Mouse (Mus musculus) MEL-GATA-1-ER (cell line): Measurements from ENCODE around the gene Gm9999.
A peak's percentile ranks its signal among the peaks of the same experiment; 100 is the strongest.
"Not testable (repeated sequence)": the region's sequence is repeated elsewhere in the genome, so short reads cannot be mapped to it uniquely, and the experiment has no call there.

ENCODE experiments used
- DNase-seq: peaks from one replicate; pipeline ENCODE4 v3.0.0-alpha.2; 2012; ENCODE audit warnings: low read depth; ENCODE audit errors: extremely low read depth

Gene Gm9999

DNA sequence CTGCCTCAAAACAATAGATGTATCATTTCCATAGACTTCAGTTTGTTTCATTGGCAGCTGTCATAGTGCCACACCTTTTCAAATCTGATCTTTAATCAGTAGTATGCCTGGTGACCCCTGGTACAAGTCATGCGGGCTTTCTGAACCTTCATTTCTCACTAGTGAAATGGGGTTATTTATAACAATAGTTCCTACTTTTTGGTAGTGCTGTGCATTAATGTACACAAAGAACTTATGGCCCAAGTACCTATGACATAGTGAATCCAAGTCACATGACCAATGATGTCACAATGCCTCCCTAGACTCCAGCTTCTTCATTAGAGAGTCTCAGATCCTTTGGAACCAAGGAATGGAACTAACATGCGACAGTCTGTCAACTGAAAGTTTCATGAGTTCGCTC is at the start of gene Gm9999:
Gene Gm9999 (plus strand): TSS at position 301 of the 400 bp plus-strand sequence.
- no peak for DNase-seq

DNA sequence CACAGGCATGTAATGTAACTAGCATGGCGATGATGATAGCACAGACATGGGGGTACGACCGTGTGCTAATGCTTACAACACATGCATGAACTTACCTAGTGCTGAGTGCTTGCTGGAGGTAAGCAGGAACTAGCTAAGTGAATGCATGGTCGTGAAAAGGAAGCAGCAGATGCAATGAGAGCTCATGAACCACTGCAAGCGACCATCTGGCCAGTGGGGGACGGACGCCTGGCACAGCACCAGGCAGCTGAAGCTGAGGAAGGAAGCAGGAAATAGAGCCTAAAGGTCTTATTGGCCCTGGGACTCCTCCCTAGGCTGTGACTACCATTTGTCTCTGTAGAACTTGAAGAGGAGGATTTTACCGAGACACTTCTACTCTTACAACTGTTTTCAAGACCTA is 48.6 kb upstream of the Gm9999 start:
- DNase-seq: no peak

GRCm38 (mm10) chr7:46935847-46936246 is 47.5 kb upstream of the Gm9999 start:
- DNase-seq: no peak

GRCm38 (mm10) chr7:46957831-46958691 is 25.3 kb upstream of the Gm9999 start, which contains the start of gene Uevld:
Gene Uevld (minus strand): TSS chr7:46958527.
- peak; percentile 77 for DNase-seq

- DNase-seq: no peak
Measured at GRCm38 (mm10) chr7:46958853-46959252, 24.5 kb upstream of the Gm9999 start.

DNA sequence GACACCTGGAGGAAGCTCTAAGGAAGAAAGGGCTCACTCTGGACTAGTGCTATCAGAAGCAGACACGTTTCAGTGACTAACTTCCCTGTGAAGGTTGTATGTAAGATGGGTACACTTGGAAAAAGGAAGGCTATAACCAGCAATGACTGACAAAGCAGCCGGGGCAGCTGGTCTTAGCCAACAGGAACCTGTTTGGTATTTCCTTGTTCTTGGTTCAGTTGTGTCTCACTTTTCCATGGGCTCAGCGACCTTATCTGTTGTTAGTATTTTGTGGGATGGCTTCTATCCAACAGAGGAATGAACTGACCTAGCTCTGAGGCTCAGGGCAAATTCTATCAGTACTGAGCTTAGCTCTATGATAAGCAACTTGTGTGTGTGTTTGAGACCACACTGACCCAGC is 22.4 kb upstream of the Gm9999 start:
- DNase-seq: peak; percentile 22

DNA sequence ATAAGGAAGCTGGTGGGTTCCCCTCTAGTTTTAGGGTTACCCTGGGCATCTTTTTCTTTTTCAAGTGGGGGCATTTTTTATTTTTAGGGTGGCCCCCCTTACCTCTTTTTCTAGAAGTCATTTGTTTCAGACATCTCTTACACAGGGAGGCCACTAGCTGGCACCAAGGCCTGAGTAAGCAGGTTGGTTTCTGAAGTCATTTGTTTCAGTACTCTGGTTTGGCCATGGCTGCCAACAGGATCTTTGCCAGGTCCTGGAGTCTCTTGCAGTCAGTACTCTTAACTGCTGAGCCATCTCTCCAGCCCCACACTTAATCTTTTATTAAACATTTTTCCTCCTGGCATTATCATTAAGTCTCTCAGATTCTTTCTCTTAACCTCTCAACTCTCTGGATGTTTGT is 21.2 kb upstream of the Gm9999 start:
- no peak for DNase-seq

GRCm38 (mm10) chr7:46962806-46963618 is 20.4 kb upstream of the Gm9999 start:
- peak; percentile 56 for DNase-seq

GRCm38 (mm10) chr7:46964070-46964469 is 19.3 kb upstream of the Gm9999 start:
- no peak for DNase-seq

DNA sequence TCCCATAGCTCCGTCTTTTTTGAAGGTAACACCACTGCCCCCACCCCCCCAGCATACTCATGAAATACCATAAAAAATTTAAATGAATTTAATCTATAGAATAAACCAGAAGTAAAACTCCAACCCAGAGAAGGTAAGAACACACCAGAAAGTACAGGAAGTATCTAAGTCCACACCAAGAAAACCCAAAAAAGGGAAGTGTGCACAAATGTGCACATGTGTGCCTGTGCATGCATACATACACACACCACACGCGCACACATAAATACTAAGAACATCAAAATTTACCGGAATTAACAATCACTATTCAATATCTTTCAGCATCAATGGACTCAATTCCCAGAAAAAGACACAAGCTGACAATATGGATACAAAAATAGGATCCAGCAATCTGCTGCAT is 13.5 kb upstream of the Gm9999 start:
- no peak for DNase-seq

GRCm38 (mm10) chr7:46974648-46975047 is 8.7 kb upstream of the Gm9999 start:
- no peak for DNase-seq

- no peak for DNase-seq
Measured at GRCm38 (mm10) chr7:46975456-46975855, 7.9 kb upstream of the Gm9999 start.

DNA sequence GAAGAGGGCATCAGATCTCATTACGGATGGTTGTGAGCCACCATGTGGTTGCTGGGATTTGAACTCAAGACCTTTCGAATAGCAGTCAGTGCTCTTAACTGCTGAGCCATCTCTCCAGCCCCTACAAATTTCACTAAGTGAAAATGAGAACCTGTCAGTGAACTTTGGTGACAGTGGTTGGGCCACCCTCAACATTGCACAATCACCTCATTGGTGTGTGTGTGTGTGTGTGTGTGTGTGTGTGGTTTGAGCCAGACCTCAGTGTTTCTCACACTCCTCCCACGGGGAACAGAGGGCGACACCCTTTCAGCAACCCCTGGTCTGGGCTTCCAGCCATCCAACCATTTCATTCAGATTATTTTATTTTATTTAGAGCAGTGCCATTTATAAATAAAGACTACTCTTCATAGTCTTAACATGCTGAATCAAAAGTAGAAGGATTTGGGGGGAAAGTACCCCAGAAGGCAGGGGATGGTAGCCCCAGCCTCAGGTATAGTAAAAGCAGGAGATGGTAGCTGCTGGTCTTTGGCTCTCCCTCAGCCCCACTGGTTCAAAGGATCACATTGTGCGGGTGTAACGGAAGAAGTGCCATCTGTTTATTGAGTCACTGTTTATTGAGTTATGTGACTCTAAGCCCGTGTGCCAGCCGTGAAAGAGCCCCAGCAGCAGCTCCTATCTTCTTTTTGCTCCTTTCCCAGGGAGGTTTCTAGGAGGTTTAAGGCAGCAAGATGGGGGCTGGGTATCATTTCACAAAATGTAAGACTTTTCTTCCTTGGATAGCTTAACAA is 2.5 kb downstream of the Gm9999 start:
- no peak for DNase-seq

DNA sequence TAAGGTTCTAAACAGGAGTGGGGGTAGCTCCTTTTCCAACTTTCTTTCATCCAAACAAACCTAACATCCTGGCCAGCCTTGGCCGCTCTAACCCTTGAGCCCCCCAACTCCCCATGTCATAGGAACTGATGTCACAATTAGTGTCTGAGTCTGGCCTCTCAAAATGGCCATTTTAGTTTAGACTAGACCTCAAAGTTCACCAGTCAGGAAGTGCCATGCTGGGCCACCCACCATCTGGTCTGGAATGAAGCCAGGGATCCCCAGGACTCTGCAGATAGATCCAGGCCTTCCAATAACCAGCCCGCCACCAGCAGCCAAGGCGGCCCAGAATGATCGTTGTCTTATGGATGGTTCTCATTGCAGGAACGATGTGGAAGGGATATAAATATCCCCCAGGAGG is 3.3 kb downstream of the Gm9999 start:
- no peak for DNase-seq

GRCm38 (mm10) chr7:46987073-46987472 is 3.7 kb downstream of the Gm9999 start:
- no peak for DNase-seq

- not testable (repeated sequence) for DNase-seq
Measured at GRCm38 (mm10) chr7:46989387-46989786, 6.0 kb downstream of the Gm9999 start.

DNA sequence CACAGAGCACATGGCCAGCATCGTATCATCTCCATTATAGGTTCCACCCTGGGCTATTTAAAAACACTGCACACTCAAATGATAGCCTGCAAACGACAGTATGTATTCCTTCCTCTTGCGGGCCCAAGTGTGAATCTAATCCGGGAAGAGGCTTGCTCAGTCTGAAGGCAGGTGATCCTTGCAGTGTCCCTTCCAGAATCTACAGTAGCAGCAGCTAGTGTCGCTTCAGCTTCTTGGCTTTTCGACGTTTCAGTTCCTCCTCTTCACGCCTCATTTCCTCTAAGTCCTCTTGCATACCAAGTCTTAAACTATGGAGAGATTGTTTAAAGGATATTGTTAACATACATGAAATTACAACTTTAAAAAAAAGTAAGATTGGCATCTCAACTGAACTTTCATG is 9.7 kb downstream of the Gm9999 start:
- DNase-seq: no peak

GRCm38 (mm10) chr7:46995558-46995957 is 12.2 kb downstream of the Gm9999 start:
- no peak for DNase-seq

DNA sequence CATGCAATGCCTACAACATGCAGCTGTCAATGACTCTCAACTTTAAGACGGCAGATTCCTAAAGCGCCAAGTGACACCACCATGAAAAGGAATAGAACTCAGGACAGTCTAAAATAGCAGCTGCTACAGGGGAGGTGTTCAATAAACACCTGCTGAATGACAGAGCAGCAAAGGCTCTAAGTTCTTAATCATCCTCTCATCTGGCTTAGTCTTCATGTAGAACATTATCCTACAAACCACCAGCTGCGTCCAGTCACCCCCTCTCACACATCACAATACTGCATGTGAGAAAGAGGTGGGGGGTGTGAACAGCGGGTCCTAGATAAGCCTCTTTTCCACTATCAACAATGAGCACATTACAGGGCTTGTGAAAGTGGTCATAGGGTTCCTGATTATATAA is 13.6 kb downstream of the Gm9999 start:
- no peak for DNase-seq

DNA sequence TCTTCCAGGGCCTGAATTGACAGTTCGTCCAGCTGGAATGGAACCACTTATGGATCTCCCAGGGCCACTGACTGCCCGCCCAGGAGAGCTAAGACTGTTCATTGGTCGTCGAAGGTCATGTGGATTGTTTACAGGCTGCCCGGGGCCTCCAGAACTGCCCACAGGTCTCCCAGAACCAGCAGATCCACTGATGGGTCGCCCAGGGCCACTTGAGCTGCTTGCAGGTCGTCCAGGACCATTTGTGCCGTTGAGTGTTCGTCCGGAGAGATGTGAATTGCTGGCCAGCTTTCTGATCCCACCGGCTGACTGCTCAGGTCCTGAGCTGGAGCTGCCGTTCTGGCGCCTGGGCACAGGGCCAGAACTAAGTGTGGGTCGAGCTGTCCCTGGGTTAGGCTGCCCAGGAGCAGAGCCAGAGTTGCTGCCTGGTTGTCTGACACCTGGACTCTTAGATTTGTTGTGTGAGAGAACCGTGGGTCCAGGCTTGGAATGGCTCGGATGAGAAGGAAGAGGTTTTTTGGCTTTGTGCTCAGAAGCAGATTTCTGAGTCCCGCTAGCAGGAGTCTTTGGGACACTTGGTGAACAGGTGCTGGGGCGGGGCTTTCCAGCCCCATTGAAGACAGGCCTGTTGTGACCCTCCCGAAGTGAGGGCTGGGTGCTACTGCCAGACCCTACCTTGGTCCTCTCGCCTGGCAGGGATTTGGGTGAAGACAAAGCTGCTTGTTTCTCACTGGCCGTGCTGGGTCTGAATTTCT is 14.4 kb downstream of the Gm9999 start:
- DNase-seq: no peak

- DNase-seq: peak; percentile 58
Measured at GRCm38 (mm10) chr7:46998942-46999341, 15.6 kb downstream of the Gm9999 start.
